Mouse (Mus musculus) CD4-positive helper T cell, adult 2 months (primary cell): ENCODE results near the gene Meis2.

ENCODE experiments used
- DNase-seq: peaks from one replicate; pipeline ENCODE4 v3.0.0-alpha.2; 2012; ENCODE audit warnings: low read depth, missing footprints, low spot score

The Meis2 gene

DNA sequence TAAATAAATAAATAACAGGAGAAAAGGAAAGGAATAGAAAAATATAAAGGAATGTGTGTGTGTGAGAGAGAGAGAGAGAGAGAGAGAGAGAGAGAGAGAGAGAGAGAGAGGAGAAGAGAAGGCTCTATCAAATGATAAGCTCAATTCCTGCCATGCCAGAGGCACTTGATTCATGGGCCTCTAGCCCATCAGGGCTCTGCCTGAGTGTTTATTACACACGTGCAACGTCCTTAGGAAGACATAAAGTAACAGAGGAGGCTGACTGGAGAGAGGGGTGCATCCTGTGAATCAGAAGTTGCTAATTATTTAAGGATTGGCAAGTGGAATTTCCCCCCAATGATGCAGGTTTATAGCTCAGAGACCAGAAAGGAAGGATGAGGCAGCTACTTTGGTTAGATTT lies 168.6 kb downstream of the Meis2 start:
- DNase-seq: no peak

DNA sequence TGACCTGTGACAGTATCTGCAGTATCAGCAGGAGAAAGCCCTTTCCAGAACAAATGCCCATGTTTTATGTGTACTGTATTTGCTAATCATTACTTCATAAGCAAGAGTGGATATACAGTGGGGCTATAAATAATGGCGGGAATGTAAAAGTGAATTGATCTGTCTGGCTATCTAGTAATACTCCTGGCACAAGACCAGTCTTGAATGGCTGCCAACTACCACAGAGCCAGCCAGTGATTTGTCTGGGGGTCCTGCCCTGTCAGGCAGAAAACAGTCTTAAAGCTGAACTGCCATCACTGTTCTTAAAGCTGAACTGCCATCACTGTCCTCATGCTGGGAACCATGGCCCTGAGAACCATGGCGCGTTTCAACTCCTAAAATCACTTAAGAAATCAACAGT lies 169.9 kb downstream of the Meis2 start:
- DNase-seq: no peak

- DNase-seq: no peak
Observed at GRCm38 (mm10) chr2:115895256-115895655, 170.4 kb downstream of the Meis2 start.

DNA sequence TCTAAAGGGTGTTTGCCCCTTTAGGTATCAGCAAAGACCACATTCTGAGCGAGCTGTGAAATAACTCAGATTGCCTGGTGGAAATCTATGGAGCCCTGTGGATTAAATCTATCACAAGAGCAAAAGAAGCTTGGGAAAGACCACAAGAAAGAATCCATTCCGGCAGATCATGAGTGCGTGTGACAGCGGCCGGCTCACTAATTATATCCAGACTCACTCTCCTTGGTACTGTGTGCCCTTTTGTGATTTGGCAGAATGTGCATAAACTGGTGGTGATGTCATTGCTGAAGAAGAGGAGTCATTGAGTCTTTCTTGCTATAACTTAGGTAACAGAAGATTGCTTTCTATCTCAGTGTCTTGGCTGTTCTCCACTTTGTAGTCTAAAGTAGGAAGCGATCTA lies 172.5 kb downstream of the Meis2 start:
- no peak for DNase-seq

DNA sequence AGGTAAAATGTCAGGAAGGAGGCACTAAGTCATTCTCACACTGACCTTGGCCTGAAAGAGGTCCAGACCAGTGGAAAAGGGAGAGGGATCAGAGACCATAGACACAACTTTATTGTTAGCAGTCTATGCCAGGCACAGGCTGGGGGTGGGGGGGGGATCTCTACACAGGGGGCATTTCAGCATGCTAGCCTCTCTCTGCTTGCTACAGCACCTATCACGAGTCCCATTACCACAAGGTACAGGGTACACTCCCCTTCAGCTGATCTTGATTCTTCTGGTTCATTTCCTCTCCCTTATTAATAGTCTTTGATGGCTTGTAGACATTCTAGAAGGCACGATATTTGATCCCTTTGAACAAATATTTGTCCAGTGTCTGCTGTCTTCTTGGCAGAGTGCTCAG lies 174.9 kb downstream of the Meis2 start:
- no peak for DNase-seq

DNA sequence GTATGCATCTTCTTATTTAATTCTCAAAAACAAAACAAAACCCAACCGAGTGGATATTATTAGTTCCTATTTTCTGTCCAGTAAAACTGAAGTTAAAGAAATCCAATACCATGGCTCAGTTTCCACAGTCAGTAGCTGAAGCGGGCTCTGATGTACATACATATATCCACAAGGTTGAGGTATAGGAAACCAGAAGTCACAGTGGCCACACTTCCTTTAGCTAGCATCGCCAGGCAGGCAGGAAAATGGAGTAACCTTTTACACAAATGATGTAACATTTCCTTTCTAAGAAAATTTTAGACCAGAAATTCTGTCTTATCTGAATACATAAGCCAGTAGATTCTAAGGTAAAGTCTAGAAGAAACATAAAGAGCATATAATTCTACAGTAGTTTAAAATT lies 175.6 kb downstream of the Meis2 start:
- no peak for DNase-seq

GRCm38 (mm10) chr2:115889212-115889611 lies 176.4 kb downstream of the Meis2 start:
- no peak for DNase-seq

DNA sequence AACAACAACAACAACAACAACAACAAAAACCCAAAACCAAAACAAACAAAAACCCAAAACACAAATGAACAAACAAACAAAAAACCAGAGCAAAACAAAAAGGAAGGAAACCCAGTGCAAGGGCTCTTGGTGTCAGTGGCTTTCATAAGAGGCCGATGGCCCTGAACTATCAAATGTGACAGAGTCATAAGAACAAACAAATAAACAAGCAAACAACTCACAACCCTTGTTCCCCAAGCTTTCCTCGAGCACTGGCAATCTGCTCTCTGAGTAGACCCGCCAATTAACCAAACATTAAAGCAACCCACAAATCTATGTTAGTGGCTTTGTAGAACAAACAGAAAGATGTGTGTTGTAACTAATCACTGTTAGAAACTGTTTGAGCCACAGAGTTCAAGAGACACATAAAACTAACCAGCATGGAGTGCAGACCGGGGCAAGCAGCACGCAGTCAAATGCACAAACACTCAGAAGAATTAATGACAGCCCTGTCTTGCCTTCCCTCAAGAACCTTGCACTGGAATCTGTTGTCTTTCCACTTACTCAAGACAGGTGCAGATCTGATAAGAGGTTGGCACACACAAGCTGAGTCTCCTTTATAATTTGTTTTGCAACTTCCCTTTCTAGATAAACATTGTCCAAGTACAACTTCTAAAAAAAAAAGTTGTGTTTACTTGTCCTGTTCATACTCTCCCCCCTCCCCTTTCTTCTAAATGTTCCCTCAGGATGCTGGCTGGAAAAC lies 177.1 kb downstream of the Meis2 start:
- DNase-seq: no peak

GRCm38 (mm10) chr2:115887631-115888030 lies 178.0 kb downstream of the Meis2 start:
- no peak for DNase-seq

DNA sequence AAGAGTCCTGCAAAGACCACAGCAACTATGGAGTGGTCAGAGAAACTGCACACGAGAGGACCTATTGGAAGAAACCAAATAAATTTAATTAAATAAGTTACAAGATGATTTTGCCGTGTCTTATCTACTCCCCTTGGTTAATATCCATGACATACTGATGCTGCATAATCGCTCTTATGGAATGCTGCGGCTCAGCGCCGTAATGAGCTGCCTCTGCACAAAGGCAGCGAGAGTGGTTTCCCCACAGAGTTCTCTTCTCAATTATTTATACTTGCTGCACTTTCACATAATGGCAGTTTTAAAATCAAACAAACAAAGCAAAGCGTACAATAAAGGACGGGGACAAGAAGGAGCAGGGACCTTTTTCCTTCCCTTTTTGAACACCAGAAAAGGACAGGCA lies 181.5 kb downstream of the Meis2 start:
- DNase-seq: no peak

DNA sequence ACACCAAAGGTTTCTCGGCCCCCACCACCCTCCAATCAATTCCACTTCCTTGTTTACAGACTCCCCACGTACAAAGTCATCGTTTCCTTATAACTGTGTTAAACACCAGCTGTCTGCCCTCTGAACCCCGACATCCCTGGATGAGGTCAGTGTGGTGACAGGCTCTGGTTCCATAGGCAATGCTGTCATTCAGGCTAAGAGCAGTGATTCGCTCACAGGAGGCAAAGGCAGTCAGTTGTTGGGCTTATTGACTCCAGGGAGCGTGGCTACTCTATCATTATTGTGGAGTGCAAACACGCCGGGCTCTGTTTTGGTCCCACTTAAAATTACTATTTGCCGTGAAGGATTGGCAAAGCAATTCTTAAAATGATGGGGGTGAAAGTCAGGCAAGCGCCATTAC lies 182.1 kb downstream of the Meis2 start:
- DNase-seq: no peak

GRCm38 (mm10) chr2:115875802-115876531 lies 189.7 kb downstream of the Meis2 start:
- DNase-seq: no peak

DNA sequence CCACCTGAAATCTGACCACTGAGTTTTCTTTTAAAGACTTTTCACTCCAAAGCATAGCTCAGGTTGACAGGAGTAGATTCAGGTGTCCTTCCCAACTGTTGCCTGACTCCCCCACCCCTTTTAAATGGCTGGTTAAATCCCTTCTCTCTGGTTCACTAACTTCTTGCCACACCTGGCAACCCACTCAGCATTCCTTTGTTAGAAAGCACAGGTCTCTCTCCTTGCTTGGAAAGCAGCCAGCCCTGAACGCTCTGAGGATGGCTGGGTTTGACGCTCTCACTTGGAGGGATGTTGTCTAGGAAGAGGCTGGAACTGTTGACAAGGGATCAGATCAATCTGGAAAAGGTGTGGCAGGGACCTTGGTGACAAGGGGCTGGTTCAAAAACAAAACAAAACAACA lies 192.8 kb downstream of the Meis2 start:
- DNase-seq: no peak

GRCm38 (mm10) chr2:115869966-115870365 lies 195.7 kb downstream of the Meis2 start:
- DNase-seq: no peak

GRCm38 (mm10) chr2:115860600-115861347 lies 204.9 kb downstream of the Meis2 start:
- no peak for DNase-seq

GRCm38 (mm10) chr2:115860141-115860480 lies 205.5 kb downstream of the Meis2 start:
- DNase-seq: no peak

GRCm38 (mm10) chr2:115859371-115860140 lies 206.1 kb downstream of the Meis2 start:
- no peak for DNase-seq

- no peak for DNase-seq
Observed at GRCm38 (mm10) chr2:115858927-115859326, 206.7 kb downstream of the Meis2 start.

DNA sequence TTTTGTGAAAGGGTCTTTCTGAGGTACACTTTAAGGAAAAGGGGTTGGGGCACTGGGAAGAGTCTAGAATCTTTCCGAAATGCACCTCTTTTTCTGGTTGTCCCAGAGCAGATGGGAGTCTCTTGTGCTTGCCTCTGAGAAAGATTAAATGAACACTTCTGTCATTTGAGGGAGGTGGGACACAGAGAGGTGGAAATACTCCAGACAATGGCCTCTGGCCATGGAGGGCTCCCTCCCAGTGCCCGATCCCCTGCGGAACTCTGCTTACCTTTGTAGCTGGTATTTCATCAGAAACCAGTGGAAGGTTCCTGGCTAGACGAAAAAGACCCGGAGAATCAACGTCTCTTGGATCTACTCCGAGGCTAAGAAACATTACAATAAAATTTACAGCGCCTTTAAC lies 207.4 kb downstream of the Meis2 start:
- no peak for DNase-seq

DNA sequence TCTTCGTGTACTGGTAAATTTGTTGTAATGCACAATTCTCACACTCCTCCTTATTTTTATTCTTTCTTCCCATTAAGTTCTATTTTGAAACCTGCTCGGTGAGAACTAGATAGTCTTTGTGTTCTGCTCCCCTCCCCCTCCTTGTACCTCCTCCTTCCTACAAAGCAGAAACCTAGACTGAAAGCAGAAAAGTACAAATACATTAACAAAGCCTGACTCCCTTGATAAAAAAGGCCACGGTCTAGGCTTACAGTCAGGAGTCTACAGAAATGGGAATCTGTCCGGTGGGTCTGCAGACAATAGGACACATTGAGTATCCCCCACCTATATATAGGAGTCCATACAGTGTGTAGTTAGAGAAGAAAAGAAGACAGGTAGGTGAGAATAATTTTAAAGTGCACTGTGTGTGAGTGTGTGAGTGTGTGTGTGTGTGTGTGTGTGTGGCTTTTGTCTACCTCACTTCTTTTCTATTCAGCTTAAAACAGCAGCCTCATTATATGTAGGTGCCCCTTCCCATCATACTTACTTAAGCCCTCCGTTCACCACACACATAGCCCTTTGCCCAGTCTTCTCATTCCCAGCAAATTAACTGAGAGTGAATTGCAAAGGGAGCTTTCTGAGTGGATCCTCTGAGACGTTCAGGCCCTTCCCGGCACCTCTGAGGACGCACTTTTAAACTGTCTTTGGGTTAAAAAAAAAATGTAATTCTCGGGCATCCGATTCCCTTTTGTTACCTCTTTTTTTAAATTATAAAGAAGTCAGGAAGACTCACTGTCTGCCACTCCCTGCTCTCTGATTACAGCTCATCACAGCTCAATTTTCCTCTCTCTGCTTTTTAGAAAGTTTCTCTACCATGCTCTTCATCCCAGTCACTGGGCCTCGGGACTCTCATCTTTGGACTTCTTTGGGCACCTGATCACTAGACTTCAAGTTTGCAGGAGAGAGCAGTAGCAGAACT lies 208.2 kb downstream of the Meis2 start:
- DNase-seq: no peak
